Mouse (Mus musculus): Measurements from ENCODE around the gene Slco2a1. TPM values are rescaled to one million over a fixed set of nuclear protein-coding genes. Genes with fewer than 3 reads are reported as not detected.

Gene Slco2a1
- total and polyA plus RNA-seq, 3 experiments: 0.14 TPM; not detected in 2

GRCm38 (mm10) chr9:103072926-103073515 is 84.5 kb downstream of the Slco2a1 start:
- Histone ChIP-seq H3K79me2 (replicated peaks; ENCODE audit: control insufficient read depth, extremely low read depth, insufficient read depth, poor library complexity, severe bottlenecking) (no peaks in the 10 kb centered on the region), H3K9me3 (replicated peaks; ENCODE audit: low read length) (no peaks in the 10 kb centered on the region), H3K4me2 (ENCODE audit: insufficient read depth, low read depth, poor library complexity, severe bottlenecking) (no peak overlapping the region), H3K27me3 (replicated peaks) (peaks cover 42% of the 10 kb centered on the region), H3K9ac (ENCODE audit: insufficient read depth, low read depth) (no peak overlapping the region), H3K4me1 (ENCODE audit: control insufficient read depth in 1 of 2, insufficient read depth in 2 of 2) (no peaks in the 10 kb centered on the region), H3K27ac (ENCODE audit: insufficient read depth, low read depth) (no peak overlapping the region), H3K36me3 (replicated peaks in 1 of 2; ENCODE audit: control insufficient read depth in 1 of 2, insufficient read depth in 1 of 2, low read length in 1 of 2) (no peaks in the 10 kb centered on the region), H3K4me3 (replicated peaks in 1 of 3; ENCODE audit: low read depth in 2 of 3, low read length in 2 of 3, poor library complexity in 1 of 3) (no peak overlapping the region)
- TF ChIP-seq TBP (conservative IDR thresholded peaks at IDR 0.05; ENCODE audit: low read depth, low read length): no peak
- TF ChIP-seq POLR2A (IDR thresholded peaks at IDR 0.05; ENCODE audit: low read depth, low read length): no peak
- TF ChIP-seq ZKSCAN1 (IDR thresholded peaks at IDR 0.05; ENCODE audit: borderline replicate concordance, low read depth, low read length): no peak
- no peak for TF ChIP-seq KAT2A (IDR thresholded peaks at IDR 0.05; ENCODE audit: insufficient replicate concordance, low read length)
- no peak for TF ChIP-seq MXI1 (IDR thresholded peaks at IDR 0.05; ENCODE audit: low read depth, low read length)
- no peak for TF ChIP-seq UBTF (IDR thresholded peaks at IDR 0.05; ENCODE audit: low read depth, low read length)
- TF ChIP-seq CHD2 (IDR thresholded peaks at IDR 0.05; ENCODE audit: low read length): no peak
- TF ChIP-seq EP300 (IDR thresholded peaks at IDR 0.05; ENCODE audit: low read length): no peak
- no peak for TF ChIP-seq MAFK (IDR thresholded peaks at IDR 0.05; ENCODE audit: insufficient replicate concordance, low read length)
- TF ChIP-seq RAD21 (IDR thresholded peaks at IDR 0.05; ENCODE audit: low read depth, low read length): no peak
- no peak for TF ChIP-seq ZMIZ1 (IDR thresholded peaks at IDR 0.05; ENCODE audit: low read depth, low read length)
- TF ChIP-seq PAX5 (IDR thresholded peaks at IDR 0.05; ENCODE audit: low read length): no peak
- TF ChIP-seq USF1 (IDR thresholded peaks at IDR 0.05; ENCODE audit: low read depth, low read length): no peak
- TF ChIP-seq ZNF384 (IDR thresholded peaks at IDR 0.05; ENCODE audit: low read depth, low read length): no peak
- DNase-seq (ENCODE audit: extremely low read depth): no peak
- in situ Hi-C loops (cut with MboI; ENCODE audit: low pct_ligation_motif_present, low pct_unique_long_range_greater_than_20kb, low sequenced_read_pairs): no loop called here
- dilution Hi-C loops (cut with MboI; ENCODE audit: extremely low pct_ligation_motif_present, extremely low pct_unique_long_range_greater_than_20kb, low sequenced_read_pairs): no loop called here

GRCm38 (mm10) chr9:103076836-103077531 is 88.5 kb downstream of the Slco2a1 start:
- Histone ChIP-seq H3K36me3 (replicated peaks in 1 of 2; ENCODE audit: control insufficient read depth in 1 of 2, insufficient read depth in 1 of 2, low read length in 1 of 2) (no peaks in the 10 kb centered on the region), H3K27ac (ENCODE audit: insufficient read depth, low read depth) (no peak overlapping the region)

More at GRCm38 (mm10) chr9:103076836-103077531, 88.5 kb downstream of the Slco2a1 start:
- Histone ChIP-seq H3K9ac (ENCODE audit: insufficient read depth, low read depth) (no peak overlapping the region), H3K4me2 (ENCODE audit: insufficient read depth, low read depth, poor library complexity, severe bottlenecking) (no peak overlapping the region), H3K79me2 (replicated peaks; ENCODE audit: control insufficient read depth, extremely low read depth, insufficient read depth, poor library complexity, severe bottlenecking) (no peaks in the 10 kb centered on the region), H3K4me1 (ENCODE audit: control insufficient read depth in 1 of 2, insufficient read depth in 2 of 2) (no peaks in the 10 kb centered on the region), H3K4me3 (replicated peaks in 1 of 3; ENCODE audit: low read depth in 2 of 3, low read length in 2 of 3, poor library complexity in 1 of 3) (no peak overlapping the region), H3K27me3 (replicated peaks) (peaks cover 56% of the 10 kb centered on the region), H3K9me3 (replicated peaks; ENCODE audit: low read length) (peaks cover 7% of the 10 kb centered on the region)
- no peak for TF ChIP-seq CHD2 (IDR thresholded peaks at IDR 0.05; ENCODE audit: low read length)
- TF ChIP-seq NELFE (IDR thresholded peaks at IDR 0.05; ENCODE audit: low read depth, low read length): no peak
- no peak for TF ChIP-seq ZNF384 (IDR thresholded peaks at IDR 0.05; ENCODE audit: low read depth, low read length)
- TF ChIP-seq SIN3A (IDR thresholded peaks at IDR 0.05; ENCODE audit: low read length): no peak
- TF ChIP-seq TCF12 (IDR thresholded peaks at IDR 0.05; ENCODE audit: low read depth, low read length): no peak
- no peak for TF ChIP-seq POLR2AphosphoS2 (IDR thresholded peaks at IDR 0.05; ENCODE audit: low read depth, low read length)
- no peak for TF ChIP-seq MAZ (IDR thresholded peaks at IDR 0.05; ENCODE audit: low read depth, low read length)
- no peak for TF ChIP-seq NRF1 (IDR thresholded peaks at IDR 0.05; ENCODE audit: low read depth, low read length)
- TF ChIP-seq EP300 (IDR thresholded peaks at IDR 0.05; ENCODE audit: low read length): no peak
- no peak for TF ChIP-seq TBP (conservative IDR thresholded peaks at IDR 0.05; ENCODE audit: low read depth, low read length)
- no peak for DNase-seq (ENCODE audit: extremely low read depth)
- in situ Hi-C loops (cut with MboI; ENCODE audit: low pct_ligation_motif_present, low pct_unique_long_range_greater_than_20kb, low sequenced_read_pairs) (no loop called here), dilution Hi-C loops (cut with MboI; ENCODE audit: extremely low pct_ligation_motif_present, extremely low pct_unique_long_range_greater_than_20kb, low sequenced_read_pairs) (no loop called here)

All from CH12.LX (cell line).